Mouse (Mus musculus) kidney, postnatal 4 days (tissue): Measurements from ENCODE around the gene Arhgap35.

Experiments used
- DNase-seq, 2 experiments: peaks; one replicate each; pipeline ENCODE4 v3.0.0; 2021; ENCODE audit warnings: mixed read lengths in 2 of 2

The Arhgap35 gene

GRCm38 (mm10) chr7:16604141-16604540, 10.7 kb downstream of the Arhgap35 start:
- DNase-seq = no peak

GRCm38 (mm10) chr7:16601683-16602102, 13.1 kb downstream of the Arhgap35 start:
- DNase-seq = no peak

GRCm38 (mm10) chr7:16599006-16599405, 15.8 kb downstream of the Arhgap35 start:
- no peak for DNase-seq

- no peak for DNase-seq
Observed at GRCm38 (mm10) chr7:16591292-16591691, 23.5 kb downstream of the Arhgap35 start.

GRCm38 (mm10) chr7:16587649-16588048, 27.1 kb downstream of the Arhgap35 start:
- DNase-seq = no peak

- no peak for DNase-seq
Observed at GRCm38 (mm10) chr7:16584384-16584783, 30.4 kb downstream of the Arhgap35 start.

- no peak for DNase-seq
Observed at GRCm38 (mm10) chr7:16583775-16584174, 31.0 kb downstream of the Arhgap35 start.

GRCm38 (mm10) chr7:16582299-16582698, 32.5 kb downstream of the Arhgap35 start:
- no peak for DNase-seq

GRCm38 (mm10) chr7:16581276-16582100, 33.3 kb downstream of the Arhgap35 start:
- peak; percentile 49 to 71 for DNase-seq

GRCm38 (mm10) chr7:16576719-16577118, 38.1 kb downstream of the Arhgap35 start:
- DNase-seq = no peak

- DNase-seq = no peak
Observed at GRCm38 (mm10) chr7:16571191-16571590, 43.6 kb downstream of the Arhgap35 start.

- DNase-seq = no peak
Observed at GRCm38 (mm10) chr7:16570737-16571136, 44.1 kb downstream of the Arhgap35 start.

- peak in 1 of 2 experiments; percentile 15 for DNase-seq
Observed at GRCm38 (mm10) chr7:16564491-16564890, 50.3 kb downstream of the Arhgap35 start.

GRCm38 (mm10) chr7:16557783-16558538, 56.8 kb downstream of the Arhgap35 start:
- no peak for DNase-seq

GRCm38 (mm10) chr7:16557251-16557650, 57.5 kb downstream of the Arhgap35 start:
- no peak for DNase-seq

- DNase-seq = no peak
Observed at GRCm38 (mm10) chr7:16554215-16554614, 60.6 kb downstream of the Arhgap35 start.

- DNase-seq = no peak
Observed at GRCm38 (mm10) chr7:16551581-16551980, 63.2 kb downstream of the Arhgap35 start.

GRCm38 (mm10) chr7:16549299-16549698, 65.5 kb downstream of the Arhgap35 start:
- DNase-seq = no peak

GRCm38 (mm10) chr7:16544770-16545169, 70.0 kb downstream of the Arhgap35 start:
- peak; percentile 22 to 31 for DNase-seq

GRCm38 (mm10) chr7:16537220-16537903, 77.4 kb downstream of the Arhgap35 start:
- DNase-seq = no peak

- DNase-seq = no peak
Observed at GRCm38 (mm10) chr7:16525995-16526394, 88.8 kb downstream of the Arhgap35 start.

- no peak for DNase-seq
Observed at GRCm38 (mm10) chr7:16525448-16525847, 89.3 kb downstream of the Arhgap35 start.

- no peak for DNase-seq
Observed at GRCm38 (mm10) chr7:16524308-16524707, 90.5 kb downstream of the Arhgap35 start.
